Comparison of ENCODE assay signal across 20 mouse cellular contexts in genomic region chrX:93876981-93877633, GRCm38 (mm10).
"Had no signal": no experiment of that assay in that cellular context is flagged by ENCODE, and none has a peak within 500 bp of the region (broad histone marks: within the 10 kb centered on the region; RNA-seq: fewer than 3 reads in every experiment).

No protein-coding gene starts in this region.

- H3K27ac ChIP-seq: midbrain, embryonic 10.5 days; midbrain, embryonic 12.5 days; neural tube, embryonic 13.5 days; neural tube, embryonic 15.5 days; stomach, embryonic 15.5 days; stomach, postnatal 0 days had no signal

- H3K9me3 ChIP-seq: midbrain, embryonic 10.5 days; midbrain, embryonic 12.5 days; neural tube, embryonic 13.5 days; neural tube, embryonic 15.5 days; stomach, embryonic 15.5 days had no signal

- H3K4me3 ChIP-seq: midbrain, embryonic 10.5 days; midbrain, embryonic 12.5 days; myocyte; neural tube, embryonic 13.5 days; neural tube, embryonic 15.5 days; stomach, embryonic 15.5 days had no signal

- H3K9ac ChIP-seq: lung, embryonic 14.5 days; midbrain, embryonic 12.5 days; neural tube, embryonic 13.5 days; neural tube, embryonic 15.5 days; stomach, embryonic 15.5 days had no signal

- ATAC-seq: midbrain, embryonic 16.5 days had no signal

- H3K4me2 ChIP-seq: lung, embryonic 14.5 days; midbrain, embryonic 12.5 days; neural tube, embryonic 13.5 days; neural tube, embryonic 15.5 days; stomach, embryonic 15.5 days had no signal

- H3K27me3 ChIP-seq: neural tube, embryonic 13.5 days; neural tube, embryonic 15.5 days; stomach, embryonic 15.5 days had no signal

- DNase-seq: lung, adult 18-20 months; lung, embryonic 14.5 days; lung, postnatal 10 days; lung, postnatal 4 days; midbrain, embryonic 14.5 days; retina, postnatal 1 day; right cerebral cortex, adult 18-20 months; right cerebral cortex, postnatal 25 days; right cerebral cortex, postnatal 4 days; thymus, adult 2 months; thymus, postnatal 25 days; thymus, postnatal 4 days had no signal

- H3K4me1 ChIP-seq: midbrain, embryonic 10.5 days; midbrain, embryonic 12.5 days; neural tube, embryonic 13.5 days; neural tube, embryonic 15.5 days; stomach, embryonic 15.5 days had no signal

- H3K36me3 ChIP-seq: midbrain, embryonic 10.5 days; midbrain, embryonic 12.5 days; neural tube, embryonic 13.5 days; neural tube, embryonic 15.5 days; stomach, embryonic 15.5 days had no signal
